Mouse (Mus musculus): ENCODE measurements around the gene Rab43.

DNA sequence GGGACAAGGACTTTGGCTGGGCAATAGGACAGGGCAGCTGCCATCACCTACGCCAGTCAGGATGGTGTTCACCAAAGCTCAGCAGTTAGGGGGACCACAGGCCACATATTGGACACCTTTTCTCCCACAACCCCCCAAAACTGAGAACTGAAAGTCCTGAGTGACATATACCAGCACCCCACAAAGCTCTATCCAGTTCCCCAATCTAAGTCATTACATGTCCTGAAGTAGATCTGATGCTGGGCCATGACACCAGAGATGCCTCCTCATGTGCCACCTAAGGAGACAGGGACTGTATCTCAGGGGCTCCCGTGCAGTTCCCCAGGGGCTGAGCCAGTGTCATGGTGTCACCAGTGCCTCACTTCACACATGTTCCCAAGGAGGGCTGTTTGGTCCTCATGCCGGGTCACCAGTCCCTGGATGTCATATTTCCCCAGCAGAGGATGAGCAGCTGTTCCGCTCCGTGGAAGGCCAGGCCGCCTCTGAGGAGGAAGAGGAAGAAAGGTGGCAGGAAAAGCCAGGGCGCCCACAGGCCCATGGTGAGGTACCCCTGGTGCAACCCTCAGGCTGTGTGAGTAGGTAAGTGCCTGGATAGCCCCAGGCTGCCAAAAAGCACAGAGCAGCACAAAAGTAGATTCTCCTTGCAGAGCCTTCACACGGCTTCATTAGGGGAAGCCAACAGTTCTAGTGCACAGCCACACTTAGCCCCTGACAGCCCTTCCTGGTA is 61.6 kb downstream of the Rab43 start:
- TF ChIP-seq CTCF (IDR thresholded peaks at IDR 0.05; ENCODE audit: insufficient read depth, low read length) (no peak), POLR2A (IDR thresholded peaks at IDR 0.05; ENCODE audit: borderline replicate concordance, extremely low read depth, low read depth, low read length) (no peak)
